Mouse (Mus musculus) hematopoietic stem cell, adult 5-6 weeks (primary cell): ENCODE results near the gene Pygo2. TPM values are rescaled to one million over a fixed set of nuclear protein-coding genes. Genes with fewer than 3 reads are reported as not detected.

Experiments
- ATAC-seq, 2 experiments: fragments of 125-278 bp in 1 of 2; replicated peaks in 1 of 2; 2 replicates each; pipeline ENCODE4 v1.8.0; 2016 to 2017; ENCODE audit warnings: inconsistent platforms in 2 of 2, mild to moderate bottlenecking in 2 of 2, moderate number of reproducible peaks in 2 of 2, low read depth in 1 of 2, moderate TSS enrichment in 1 of 2; ENCODE audit not compliant: low FRiP score in 2 of 2, poor library complexity in 2 of 2, severe bottlenecking in 2 of 2, insufficient read depth in 1 of 2, low TSS enrichment in 1 of 2
- total RNA-seq: library from RNA; stranded (forward); fragments of 172-1452, 232-1000 nt; gene quantifications from 2 replicates; pipeline ENCODE4 v1.2.3, GENCODE M21; 2017

The Pygo2 gene
- total RNA-seq, 1 experiment from 2014 or later = 11.8 TPM

DNA sequence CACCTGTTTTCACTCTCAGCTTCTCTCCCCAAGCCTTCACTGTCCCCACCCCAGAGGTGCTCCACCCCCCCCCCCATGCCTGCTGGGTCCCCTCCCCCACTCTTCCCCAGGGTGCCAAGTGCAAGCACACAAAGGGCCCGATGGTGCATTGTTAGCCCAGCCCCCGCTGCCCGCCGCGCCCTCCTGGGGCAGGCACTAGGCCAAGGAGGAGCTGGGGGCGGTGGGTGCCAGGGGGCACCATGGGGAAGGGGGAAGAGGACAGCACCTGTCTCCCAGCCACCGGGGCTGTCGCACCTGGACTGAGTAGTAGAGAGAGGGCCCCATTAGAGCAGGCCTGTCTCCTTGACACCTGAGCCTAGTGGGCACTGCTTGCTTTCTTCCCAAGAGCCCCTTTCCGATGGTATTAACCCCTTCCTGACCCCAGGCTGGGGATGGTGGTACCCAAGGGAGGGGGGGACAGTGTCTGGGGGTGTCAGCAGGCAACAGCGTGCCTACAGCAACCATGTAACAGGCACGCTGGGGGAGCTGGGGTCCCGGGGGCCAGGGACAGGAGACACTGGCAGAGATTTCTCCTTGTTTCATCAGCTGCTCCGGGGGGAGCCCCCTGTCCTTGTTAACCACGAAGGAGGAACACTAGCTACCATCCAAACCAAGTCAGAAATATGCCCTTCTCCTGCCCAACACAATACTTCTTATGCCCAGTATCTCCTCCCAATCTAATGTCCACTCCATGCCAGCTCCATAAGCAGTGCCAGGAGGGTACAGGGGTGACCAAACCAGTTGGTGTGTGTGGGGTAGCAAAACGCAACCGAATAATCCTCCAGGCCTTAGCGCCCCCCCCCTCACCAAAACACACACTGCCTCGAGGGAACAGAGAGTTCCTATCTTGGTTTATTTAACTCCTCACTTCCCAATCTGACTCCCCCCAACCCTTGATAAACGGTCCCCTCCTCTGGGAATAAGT is 39.0 kb upstream of the Pygo2 start:
- no peak for ATAC-seq

DNA sequence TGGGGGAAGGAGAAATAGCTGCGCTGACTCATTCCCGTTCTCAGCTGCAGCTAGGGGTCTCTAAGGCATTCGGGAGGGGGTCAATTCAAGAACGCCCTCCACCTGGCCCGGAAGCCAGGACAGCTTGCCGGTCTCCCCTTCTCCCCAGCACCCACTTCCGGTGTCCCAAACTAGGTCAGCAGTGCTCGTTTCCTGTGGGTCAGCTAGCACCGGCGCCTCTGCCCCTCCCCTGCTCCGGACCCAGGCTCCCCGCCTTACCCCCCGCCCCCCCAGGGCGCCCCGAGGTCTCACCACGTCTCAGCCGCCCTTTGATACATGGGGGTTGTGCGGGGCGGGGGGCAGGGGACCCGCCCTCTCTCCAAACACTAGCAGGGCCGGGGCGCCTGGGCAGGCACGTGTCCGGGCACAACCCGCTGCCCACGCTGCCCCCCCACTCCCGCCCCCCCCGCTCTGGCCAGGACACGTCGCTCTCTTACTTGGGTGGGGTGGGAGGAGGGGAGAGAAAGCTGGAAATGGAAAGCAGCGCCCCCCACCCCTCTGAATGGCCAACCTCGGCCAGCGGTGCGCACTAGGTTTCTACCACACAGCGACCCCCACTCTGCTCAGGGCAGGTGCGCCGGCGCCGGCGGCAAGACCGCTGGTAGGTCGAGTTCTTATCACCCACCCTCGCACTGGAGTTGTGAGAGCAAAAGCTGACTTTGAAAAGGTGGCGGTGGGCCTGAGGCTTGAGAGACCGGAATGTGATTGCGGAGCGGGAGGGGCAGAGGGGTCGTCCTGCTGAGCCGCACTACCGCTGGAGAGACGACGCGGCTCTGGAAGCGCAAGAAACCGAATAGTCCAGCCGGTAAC is 38.1 kb upstream of the Pygo2 start:
- no peak for ATAC-seq

DNA sequence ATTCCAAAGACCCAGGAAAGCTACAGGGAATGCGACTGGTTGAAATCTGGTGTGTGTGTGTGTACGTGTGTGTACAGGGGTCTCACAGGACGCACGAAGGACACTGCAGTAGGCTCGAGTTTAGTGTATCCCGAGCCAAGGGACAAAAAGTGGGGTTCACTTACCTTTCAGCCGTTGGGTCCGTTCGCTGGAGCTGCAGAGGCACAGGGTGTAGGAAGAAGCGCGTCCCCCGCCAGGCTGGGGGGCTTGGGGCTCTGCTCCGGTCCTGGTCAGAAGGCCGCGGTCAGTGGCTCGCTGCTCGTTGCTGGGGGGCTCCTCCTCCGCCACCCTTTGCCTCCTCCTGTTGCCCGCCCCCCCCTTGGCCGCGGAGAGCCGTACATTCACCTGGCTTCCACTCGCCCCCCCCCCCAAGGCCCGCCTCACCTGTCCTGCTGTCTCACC is 37.1 kb upstream of the Pygo2 start:
- no peak for ATAC-seq

DNA sequence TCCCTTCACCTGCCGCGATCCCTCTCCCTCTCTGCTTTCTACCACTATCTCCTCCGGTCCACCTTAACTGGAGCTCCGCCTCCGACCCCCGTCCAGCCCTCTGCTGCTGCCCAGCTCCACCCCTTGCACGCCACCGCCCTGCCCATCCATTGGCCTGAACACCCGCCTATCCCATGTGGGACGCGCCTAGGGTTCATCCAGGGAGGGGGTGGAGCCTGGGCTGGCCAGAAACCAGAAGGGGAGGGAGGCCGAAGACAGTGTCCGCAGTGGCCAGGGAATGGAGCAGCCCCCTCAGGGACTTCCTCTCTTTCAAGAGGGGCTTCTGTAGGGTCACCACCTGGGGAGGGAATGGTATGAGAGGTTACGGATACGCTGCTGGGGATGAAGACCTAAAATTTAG is 36.4 kb upstream of the Pygo2 start:
- ATAC-seq = peak; percentile 85 to 86

DNA sequence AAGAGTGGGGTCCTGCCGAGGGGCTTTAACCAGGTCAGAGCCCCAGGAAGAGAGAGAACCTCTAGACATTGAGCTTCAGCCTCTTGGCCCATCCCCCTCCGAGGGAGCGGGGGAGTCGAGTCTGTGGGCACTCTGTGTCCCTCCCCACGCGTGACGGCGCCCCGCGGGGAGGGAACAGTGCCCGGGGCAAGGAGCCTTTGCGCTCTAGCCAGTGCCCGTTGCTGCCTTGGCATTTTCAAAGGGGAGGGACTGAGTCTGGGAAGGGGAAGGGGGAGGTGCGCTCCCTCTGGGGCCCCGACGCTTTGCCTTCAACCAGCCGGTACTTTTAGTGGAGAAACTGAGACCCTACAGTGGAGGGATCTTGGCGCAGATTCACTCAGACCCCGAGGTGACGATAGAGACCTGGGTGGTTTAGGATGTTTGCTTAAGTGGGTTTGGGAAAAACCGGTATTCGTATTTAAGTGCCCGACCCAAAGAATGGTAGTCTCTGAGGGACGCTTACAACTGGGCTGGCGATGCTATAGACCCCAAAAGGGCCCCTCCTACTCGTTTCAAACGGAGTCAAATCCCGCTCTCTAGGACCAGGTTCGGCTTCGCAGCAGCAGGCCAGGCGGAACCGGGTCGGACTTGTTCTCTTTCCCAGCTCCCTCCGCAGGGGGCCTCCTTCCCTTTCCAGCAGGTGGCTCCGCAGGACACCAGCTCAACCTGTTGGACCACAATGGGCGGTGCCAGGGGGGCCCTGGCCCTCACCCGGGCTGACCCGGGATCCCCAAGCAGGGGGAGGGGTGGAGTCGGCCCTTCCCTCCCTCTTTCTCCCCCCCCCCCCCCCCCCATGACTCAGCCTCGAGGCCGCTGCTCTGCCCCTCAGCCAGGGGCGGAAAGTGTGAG is 35.8 kb upstream of the Pygo2 start, which contains the start of gene Zbtb7b:
TSS of gene Zbtb7b (minus strand) at position 771 of the 888 bp plus-strand sequence.
- peak; percentile 47 to 61 for ATAC-seq

DNA sequence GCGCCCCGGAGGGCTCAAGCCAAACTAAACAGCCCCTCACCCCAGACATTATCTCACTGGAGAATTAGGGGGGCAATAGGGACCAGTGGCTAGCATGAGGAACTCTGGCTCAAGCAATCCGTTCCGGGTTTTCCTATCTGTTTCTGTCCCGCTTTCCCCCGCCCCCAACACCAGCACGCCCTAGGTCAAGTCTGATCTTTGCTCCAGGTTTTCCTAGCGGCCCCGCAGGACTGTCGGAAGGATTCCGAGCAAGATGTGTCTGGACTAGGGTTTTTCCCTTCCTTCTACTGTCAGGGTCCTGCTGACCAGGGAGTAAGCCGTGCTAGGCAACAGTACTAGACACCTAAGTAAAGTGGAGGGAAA is 35.1 kb upstream of the Pygo2 start:
- ATAC-seq = no peak

DNA sequence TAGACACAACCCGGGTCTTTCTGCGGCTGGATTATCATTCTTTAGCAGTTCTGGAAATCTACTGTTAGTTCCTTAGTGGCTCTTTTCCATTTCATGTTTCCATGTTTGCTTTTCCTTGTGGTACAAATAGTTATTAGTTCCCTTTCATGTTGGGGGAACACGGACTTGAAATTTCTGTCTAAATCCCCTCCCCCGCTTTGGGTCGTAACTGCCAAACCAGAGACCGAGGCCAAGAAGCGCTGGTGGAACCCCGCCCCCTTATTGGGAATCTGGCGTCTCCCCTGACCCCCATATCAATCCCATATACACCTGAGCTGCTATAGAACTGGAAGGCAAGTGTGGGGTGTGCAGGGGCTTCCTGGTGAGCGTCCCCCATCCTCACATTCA is 34.6 kb upstream of the Pygo2 start:
- ATAC-seq = no peak

DNA sequence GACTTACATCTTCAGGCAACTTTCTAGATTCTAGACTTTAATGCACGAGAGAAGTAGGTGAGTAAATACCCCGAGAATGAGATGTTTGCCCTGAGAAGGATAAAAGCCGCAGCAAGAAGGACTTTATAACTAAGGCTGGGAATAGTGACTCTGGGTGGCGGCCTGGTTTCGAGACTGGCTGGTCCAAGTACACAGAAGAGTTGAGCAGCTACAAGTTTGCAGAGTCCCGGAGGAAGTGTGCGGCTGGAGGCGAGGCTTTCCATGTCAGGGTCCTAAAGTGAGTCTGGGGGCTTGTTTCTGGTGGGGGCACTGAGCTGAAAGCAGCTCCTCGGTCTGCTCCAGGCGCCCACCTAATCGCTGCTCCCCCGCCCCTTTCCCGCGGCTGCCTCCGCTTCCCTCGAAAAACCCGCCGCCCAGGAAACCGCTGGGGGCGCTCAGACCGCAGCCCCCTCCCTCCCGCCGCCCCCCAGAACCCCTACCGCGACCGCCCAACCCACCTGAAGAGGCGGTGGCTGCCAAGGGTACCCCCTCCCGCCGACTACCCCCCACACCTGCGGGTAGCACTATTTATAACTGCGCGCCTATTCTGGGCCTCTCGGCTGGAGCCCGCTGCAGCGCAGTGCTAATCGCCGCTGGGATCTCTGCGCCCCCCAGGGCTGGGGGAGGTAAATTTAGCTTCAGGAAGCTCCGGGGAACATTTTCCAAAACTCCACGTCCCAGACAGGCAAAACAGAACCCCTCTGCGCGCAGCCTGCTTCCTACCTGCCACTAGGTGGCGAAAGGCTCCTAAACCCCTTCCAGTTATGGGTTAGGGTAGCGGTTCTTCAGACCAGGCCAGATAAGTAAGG is 34.0 kb upstream of the Pygo2 start:
- ATAC-seq = 0 out of 4 replicates have a peak, but pooled peaks of 1 of the 2 experiments have one; percentile 39

DNA sequence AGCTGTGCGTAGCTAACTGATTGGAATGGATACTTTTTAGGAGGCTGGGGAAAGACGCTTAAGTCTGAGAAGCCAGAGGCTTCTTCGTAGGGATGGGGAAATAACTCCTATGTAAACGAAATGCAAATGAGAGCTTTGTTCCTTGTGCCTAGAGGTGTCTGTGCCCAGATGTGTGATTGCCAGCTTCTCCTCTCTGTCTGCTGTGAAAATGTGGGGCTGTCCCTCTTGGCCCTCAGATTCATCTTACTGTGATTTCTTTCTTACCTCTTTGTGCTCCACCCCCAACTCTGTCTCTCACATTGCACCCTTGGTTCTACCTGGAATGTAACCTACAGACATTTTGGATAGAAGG is 33.4 kb upstream of the Pygo2 start:
- ATAC-seq = no peak

DNA sequence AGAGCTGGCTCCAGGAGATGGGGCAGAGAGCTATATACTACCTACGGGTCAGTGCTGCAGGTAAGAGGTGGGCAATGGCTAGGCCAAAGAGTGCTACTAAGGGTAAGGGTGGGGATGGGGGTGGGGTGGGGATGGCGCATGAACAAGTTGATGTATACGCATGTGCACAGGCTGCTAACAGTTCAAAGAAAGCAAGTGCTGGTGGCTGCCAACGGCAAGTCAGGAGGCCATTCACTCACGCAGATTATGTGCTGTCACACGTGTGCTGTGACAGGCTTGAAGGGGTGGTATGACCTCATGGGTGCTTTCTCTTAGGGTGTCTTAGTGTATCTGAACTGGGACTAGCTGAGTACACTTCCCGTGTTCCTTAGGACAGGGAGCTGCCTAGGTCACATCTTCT is 28.7 kb upstream of the Pygo2 start:
- ATAC-seq = no peak

DNA sequence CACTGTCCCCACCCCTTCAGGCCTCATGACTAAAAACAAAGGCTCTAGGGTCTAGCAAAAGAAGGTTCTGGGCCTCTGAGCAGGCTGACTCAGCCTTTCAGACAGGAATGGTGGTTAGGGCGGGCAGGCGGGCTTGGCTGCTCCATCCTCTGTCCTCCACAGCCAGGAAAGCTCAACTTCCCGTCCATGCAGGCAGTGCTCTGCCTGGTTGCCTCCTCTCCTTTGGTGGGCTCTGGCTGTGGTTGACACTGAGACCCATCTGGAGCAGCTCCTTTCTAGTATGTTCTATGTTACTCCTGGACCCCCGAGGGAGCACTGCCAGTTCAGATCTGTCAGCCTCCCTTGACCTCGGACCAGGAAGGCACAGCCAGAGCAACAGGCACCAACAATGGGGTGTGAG is 27.3 kb upstream of the Pygo2 start, which contains the start of gene Lenep:
TSS of gene Lenep (minus strand) at position 101 of the 400 bp plus-strand sequence.
- no peak for ATAC-seq

DNA sequence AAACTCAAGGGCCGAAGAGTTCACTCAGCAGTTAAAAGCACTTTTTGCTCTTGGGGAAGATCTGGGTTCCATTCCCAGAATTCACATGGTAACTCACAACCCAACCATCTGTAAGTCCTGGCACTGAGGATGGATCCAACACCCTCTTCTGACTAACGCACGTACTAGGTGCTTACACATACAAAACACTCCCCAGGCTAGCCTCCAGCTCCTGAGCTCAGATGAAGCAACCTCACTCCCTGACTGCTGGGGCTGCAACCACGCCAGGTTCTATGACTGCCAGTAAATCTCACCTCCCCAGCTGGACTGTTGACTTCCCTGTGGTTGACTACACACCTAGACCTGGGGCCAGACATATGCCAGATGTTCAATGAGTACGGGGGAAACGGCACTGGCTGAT is 23.1 kb upstream of the Pygo2 start:
- no peak for ATAC-seq

DNA sequence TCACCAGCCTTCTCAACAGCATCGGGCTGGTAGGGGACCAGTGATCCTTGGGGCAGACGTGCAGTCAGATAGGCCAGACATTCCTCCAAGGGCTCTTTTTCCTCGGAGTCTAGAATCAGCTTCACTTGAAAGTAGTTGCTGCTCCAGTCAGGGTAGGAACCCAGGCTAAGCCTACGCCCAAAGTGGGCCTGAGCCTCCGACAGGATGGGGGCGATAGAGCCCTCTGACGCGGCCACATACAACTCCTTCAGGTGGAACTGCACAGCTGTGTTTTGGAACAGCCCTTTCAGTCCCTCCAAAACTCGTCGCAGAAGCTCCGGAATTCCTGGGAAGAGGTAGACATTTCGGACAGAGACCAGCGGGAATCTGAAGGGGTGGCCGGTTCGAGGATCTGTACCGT is 21.6 kb upstream of the Pygo2 start:
- no peak for ATAC-seq

DNA sequence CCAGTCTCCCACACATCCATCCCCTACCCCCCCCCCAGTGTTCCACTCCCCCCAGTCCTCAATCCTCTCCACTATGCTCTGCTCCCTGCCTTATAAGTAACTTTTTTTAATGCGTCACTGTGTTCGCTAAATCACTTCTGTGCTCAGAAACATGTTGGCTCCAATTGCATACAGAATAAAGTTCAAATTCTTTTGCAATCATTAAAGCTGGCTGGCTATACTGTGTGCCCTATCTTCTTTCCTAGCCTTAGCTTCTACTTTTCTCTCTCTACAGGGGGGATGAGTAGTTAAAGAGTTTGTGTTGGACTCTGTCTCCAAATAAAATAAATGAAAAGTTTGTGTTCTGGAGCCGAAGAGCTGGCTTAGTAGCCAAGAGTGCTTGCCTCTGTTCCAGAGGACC is 20.3 kb upstream of the Pygo2 start:
- ATAC-seq = no peak

DNA sequence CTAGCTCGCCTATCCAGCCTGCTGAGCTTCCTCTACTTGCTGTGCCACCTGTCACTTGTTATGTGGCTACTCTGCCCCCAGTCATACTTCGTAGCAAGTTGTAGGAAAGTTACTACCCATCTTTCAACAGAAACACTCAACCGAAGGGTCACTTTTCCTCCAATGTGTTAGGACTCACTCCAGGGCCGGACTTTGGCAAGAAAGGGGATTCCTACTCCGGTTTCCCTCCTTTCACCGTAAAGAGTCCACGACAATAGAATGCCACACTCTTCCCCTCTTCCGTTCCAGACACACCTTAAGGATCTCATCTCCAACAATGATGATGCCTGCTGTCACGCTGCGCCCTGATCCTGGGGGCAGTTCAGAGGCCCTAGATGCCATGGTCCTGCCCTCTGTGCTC is 19.1 kb upstream of the Pygo2 start:
- ATAC-seq = no peak

DNA sequence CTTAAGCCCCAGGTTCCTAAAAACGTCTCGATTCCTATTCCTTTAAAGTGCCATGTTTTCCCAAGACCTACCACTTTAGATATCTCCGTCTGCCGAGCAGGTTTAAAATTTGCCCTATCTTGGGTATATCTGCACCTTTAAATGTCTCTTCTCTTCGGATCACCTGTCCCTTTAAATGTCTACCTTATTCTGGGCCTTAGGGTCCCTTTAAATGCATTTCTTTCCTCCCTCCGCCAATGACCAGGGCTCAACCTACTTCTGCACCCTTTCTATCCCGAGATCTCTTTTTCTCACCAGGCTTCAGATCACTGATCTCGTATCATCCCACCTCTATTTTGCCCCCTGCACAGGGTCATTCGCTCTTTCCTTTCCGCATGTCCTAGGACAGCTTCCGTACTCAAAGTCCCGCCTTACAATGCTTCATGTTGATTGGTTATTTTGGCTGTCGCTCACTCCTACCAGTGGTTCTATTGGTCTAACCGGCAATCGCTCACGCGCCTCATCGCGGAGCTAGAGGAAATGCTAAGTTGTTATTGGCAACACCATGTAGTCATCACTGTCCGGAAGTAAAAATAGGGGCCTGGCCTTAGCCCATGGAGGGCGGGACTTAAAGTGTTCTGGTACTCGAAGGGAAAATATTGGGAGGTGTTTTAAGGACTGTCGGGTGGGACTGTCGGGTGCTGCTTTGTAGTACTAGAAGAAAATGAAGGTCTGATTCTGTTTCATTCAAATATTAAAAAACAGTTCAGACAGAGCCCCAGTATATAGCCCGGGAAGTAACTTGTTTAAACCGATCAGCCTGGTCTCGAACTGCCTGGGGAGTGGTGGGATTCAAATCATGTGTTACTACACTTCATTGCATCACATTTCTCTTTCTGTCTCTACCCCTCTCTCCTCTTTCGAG is 18.3 kb upstream of the Pygo2 start, which contains the start of gene Flad1:
TSS of gene Flad1 (minus strand) at position 381 of the 904 bp plus-strand sequence.
- ATAC-seq = peak; percentile 99 to 100
